Mouse (Mus musculus) myocyte (in vitro differentiated cells): ENCODE data around the gene Kif2c.

ENCODE experiments used
- CEBPB ChIP-seq: IDR thresholded peaks from 2 replicates; pipeline ENCODE4 v1.6.1; 2011; ENCODE audit warnings: mild to moderate bottlenecking, moderate library complexity; ENCODE audit not compliant: poor library complexity, insufficient read depth, severe bottlenecking
- E2F4 ChIP-seq: IDR thresholded peaks from one replicate; pipeline ENCODE4 v1.6.1; 2011; ENCODE audit warnings: mild to moderate bottlenecking, control low read depth, moderate library complexity; ENCODE audit not compliant: insufficient read depth
- MAX ChIP-seq: IDR thresholded peaks from one replicate; pipeline ENCODE4 v1.6.1; 2011; ENCODE audit warnings: low read depth, mild to moderate bottlenecking, control low read depth
- MYOD1 ChIP-seq, 3 experiments: IDR thresholded peaks; one replicate each; pipeline ENCODE4 v1.6.1; 2011; ENCODE audit warnings: control low read depth in 2 of 3, low read depth in 2 of 3, mild to moderate bottlenecking in 2 of 3, moderate library complexity in 1 of 3; ENCODE audit not compliant: insufficient read length in 2 of 3, control insufficient read depth in 1 of 3
- MYOG ChIP-seq, 3 experiments: IDR thresholded peaks; one replicate each; pipeline ENCODE4 v1.6.1; 2011; ENCODE audit warnings: control low read depth in 2 of 3, low read depth in 2 of 3, mild to moderate bottlenecking in 2 of 3; ENCODE audit not compliant: insufficient read length in 2 of 3, control insufficient read depth in 1 of 3, insufficient read depth in 1 of 3
- POLR2A ChIP-seq: IDR thresholded peaks from one replicate; pipeline ENCODE4 v1.6.1; 2011; ENCODE audit warnings: low read depth, mild to moderate bottlenecking, control low read depth, moderate library complexity; ENCODE audit not compliant: insufficient read length
- POLR2AphosphoS2 ChIP-seq: IDR thresholded peaks from one replicate; pipeline ENCODE4 v1.6.1; 2011; ENCODE audit warnings: low read depth, control low read depth; ENCODE audit not compliant: insufficient read length
- REST ChIP-seq: IDR thresholded peaks from one replicate; pipeline ENCODE4 v1.6.1; 2011; ENCODE audit warnings: mild to moderate bottlenecking, control low read depth, moderate library complexity; ENCODE audit not compliant: insufficient read depth, insufficient read length
- SRF ChIP-seq: IDR thresholded peaks from one replicate; pipeline ENCODE4 v1.6.1; 2011; ENCODE audit warnings: low read depth; ENCODE audit not compliant: control insufficient read depth, insufficient read length
- TCF12 ChIP-seq: IDR thresholded peaks from one replicate; pipeline ENCODE4 v1.6.1; 2011; ENCODE audit warnings: mild to moderate bottlenecking, control low read depth; ENCODE audit not compliant: poor library complexity, insufficient read depth, severe bottlenecking
- USF1 ChIP-seq: IDR thresholded peaks from one replicate; pipeline ENCODE4 v1.6.1; 2011; ENCODE audit warnings: low read depth, mild to moderate bottlenecking, control low read depth, moderate library complexity

GRCm38 (mm10) chr4:117140613-117141012 is 41.8 kb downstream of the Kif2c start:
- TF ChIP-seq E2F4 (no peak), TCF12 (no peak), POLR2A (no peak), MAX (no peak), MYOD1 (IDR thresholded peaks at IDR 0.05; ENCODE audit: control insufficient read depth in 1 of 3, insufficient read length in 2 of 3, low read depth in 2 of 3) (no peak), CEBPB (no peak), MYOG (IDR thresholded peaks at IDR 0.05; ENCODE audit: control insufficient read depth in 1 of 3, insufficient read depth in 1 of 3, insufficient read length in 2 of 3, low read depth in 2 of 3) (no peak), POLR2AphosphoS2 (no peak), USF1 (no peak), REST (no peak), SRF (no peak)
